Mouse (Mus musculus) neural tube, embryonic 13.5 days (tissue): ENCODE results near the gene Catsper2. TPM values are rescaled to one million over a fixed set of nuclear protein-coding genes. Genes with fewer than 3 reads are reported as not detected.
A peak's percentile ranks its signal among the peaks of the same experiment; 100 is the strongest.

Source experiments
- ATAC-seq: fragments of 200-750 bp; cut with Nextera tagmentation; 2 replicates; pipeline ENCODE4 v1.8.0; 2017; ENCODE audit warnings: low read depth, mild to moderate bottlenecking, moderate TSS enrichment, moderate library complexity
- H3K27ac ChIP-seq: fragments of 300-500 bp; sonication (generic); replicated peaks from 2 replicates; pipeline ENCODE4 v1.5.1; 2015; ENCODE audit warnings: moderate library complexity, mild to moderate bottlenecking, inconsistent platforms
- H3K27me3 ChIP-seq: fragments of 300-500 bp; sonication (generic); 2 replicates; pipeline ENCODE4 v1.6.1; 2015; ENCODE audit warnings: mild to moderate bottlenecking, inconsistent platforms
- H3K36me3 ChIP-seq: fragments of 300-500 bp; sonication (generic); 2 replicates; pipeline ENCODE4 v1.6.1; 2015; ENCODE audit warnings: mild to moderate bottlenecking, inconsistent platforms
- H3K4me1 ChIP-seq: fragments of 300-500 bp; sonication (generic); replicated peaks from 2 replicates; pipeline ENCODE4 v1.6.1; 2015; ENCODE audit warnings: inconsistent platforms
- H3K4me2 ChIP-seq: fragments of 300-500 bp; sonication (generic); 2 replicates; pipeline ENCODE4 v1.6.1; 2015; ENCODE audit warnings: inconsistent platforms, mild to moderate bottlenecking, moderate library complexity
- H3K4me3 ChIP-seq: fragments of 300-500 bp; sonication (generic); 2 replicates; pipeline ENCODE4 v1.5.1; 2015; ENCODE audit warnings: mild to moderate bottlenecking, inconsistent platforms
- H3K9ac ChIP-seq: fragments of 300-500 bp; sonication (generic); 2 replicates; pipeline ENCODE4 v1.6.1; 2015; ENCODE audit warnings: moderate library complexity, mild to moderate bottlenecking, inconsistent platforms
- H3K9me3 ChIP-seq: fragments of 300-500 bp; sonication (generic); 2 replicates; pipeline ENCODE4 v1.6.1; 2016; ENCODE audit warnings: inconsistent platforms
- WGBS: fragments of 180-500 bp; shearing (Covaris S2); methylation state at CpG from one replicate; pipeline ENCODE4 v1.1.7; 2015; 5-methylcytosine and 5-hydroxymethylcytosine counted together
- polyA plus RNA-seq: library from polyadenylated mRNA; unstranded; fragments of >200 nt; fragmentation: Nextera tagmentation; extraction: Ambion mirVana; gene quantifications from 2 replicates; pipeline ENCODE4 v1.2.1, GENCODE M21; 2015

Gene Catsper2
- polyA plus RNA-seq, 1 experiment from 2014 or later, result 4.8 TPM

- no peaks in the 10 kb centered on the region for H3K4me1 ChIP-seq
- H3K27ac ChIP-seq, result no peak overlapping the region
- no peaks in the 10 kb centered on the region for H3K36me3 ChIP-seq
- ATAC-seq, result no peak
- H3K4me3 ChIP-seq, result no peak overlapping the region
- WGBS, result 90% methylated on average over 5 of the region's 5 CpGs
- no peaks in the 10 kb centered on the region for H3K27me3 ChIP-seq
- H3K9ac ChIP-seq, result no peak overlapping the region
- H3K9me3 ChIP-seq, result no peaks in the 10 kb centered on the region
- H3K4me2 ChIP-seq, result no peak overlapping the region
Measured at GRCm38 (mm10) chr2:121370921-121371320, 42.7 kb downstream of the Catsper2 start.

- Histone ChIP-seq H3K4me2 (no peak overlapping the region), H3K4me3 (no peak overlapping the region), H3K4me1 (no peaks in the 10 kb centered on the region), H3K27me3 (no peaks in the 10 kb centered on the region), H3K9ac (no peak overlapping the region), H3K36me3 (no peaks in the 10 kb centered on the region), H3K9me3 (no peaks in the 10 kb centered on the region), H3K27ac (no peak overlapping the region)
- WGBS, result 92% methylated on average over 2 of the region's 2 CpGs
- no peak for ATAC-seq
Measured at GRCm38 (mm10) chr2:121368831-121369230, 44.8 kb downstream of the Catsper2 start.

- ATAC-seq, result no peak
- no peaks in the 10 kb centered on the region for H3K36me3 ChIP-seq
Measured at GRCm38 (mm10) chr2:121363656-121364055, 49.9 kb downstream of the Catsper2 start.

GRCm38 (mm10) chr2:121359461-121359860 is 54.1 kb downstream of the Catsper2 start:
- no peak for ATAC-seq

More at GRCm38 (mm10) chr2:121363656-121364055, 49.9 kb downstream of the Catsper2 start:
- WGBS, result 86% methylated on average over 3 of the region's 3 CpGs
- peaks cover 10% of the 10 kb centered on the region for H3K4me1 ChIP-seq
- H3K9ac ChIP-seq, result no peak overlapping the region
- H3K9me3 ChIP-seq, result no peaks in the 10 kb centered on the region
- peaks cover 25% of the 10 kb centered on the region for H3K27me3 ChIP-seq
- no peak overlapping the region for H3K4me3 ChIP-seq
- H3K27ac ChIP-seq, result no peak overlapping the region
- H3K4me2 ChIP-seq, result no peak overlapping the region

GRCm38 (mm10) chr2:121358381-121358780 is 55.2 kb downstream of the Catsper2 start:
- H3K4me3 ChIP-seq, result peak overlapping the region; percentile 44
- H3K27ac ChIP-seq, result peak overlapping the region; percentile 49
- 1% methylated on average over 16 of the region's 16 CpGs for WGBS
- ATAC-seq, result peak; percentile 70
- peaks cover 31% of the 10 kb centered on the region for H3K4me1 ChIP-seq
- H3K9ac ChIP-seq, result peak overlapping the region; percentile 72
- peak overlapping the region; percentile 53 for H3K4me2 ChIP-seq
- peaks cover 54% of the 10 kb centered on the region for H3K27me3 ChIP-seq
- H3K36me3 ChIP-seq, result no peaks in the 10 kb centered on the region
- H3K9me3 ChIP-seq, result no peaks in the 10 kb centered on the region

More at GRCm38 (mm10) chr2:121359461-121359860, 54.1 kb downstream of the Catsper2 start:
- WGBS, result 55% methylated on average over 4 of the region's 4 CpGs
- peak overlapping the region; percentile 53 for H3K4me2 ChIP-seq
- no peak overlapping the region for H3K27ac ChIP-seq
- peaks cover 54% of the 10 kb centered on the region for H3K27me3 ChIP-seq
- 0 out of 2 replicates have a peak overlapping the region, but pooled peaks have one; percentile 72 for H3K9ac ChIP-seq
- H3K36me3 ChIP-seq, result no peaks in the 10 kb centered on the region
- peak overlapping the region; percentile 44 for H3K4me3 ChIP-seq
- no peaks in the 10 kb centered on the region for H3K9me3 ChIP-seq
- peaks cover 23% of the 10 kb centered on the region for H3K4me1 ChIP-seq

- H3K4me2 ChIP-seq, result peak overlapping the region; percentile 53
- H3K27ac ChIP-seq, result 0 out of 2 replicates have a peak overlapping the region, but pooled peaks have one; percentile 49
- ATAC-seq, result no peak
- peaks cover 31% of the 10 kb centered on the region for H3K4me1 ChIP-seq
- peaks cover 54% of the 10 kb centered on the region for H3K27me3 ChIP-seq
- H3K36me3 ChIP-seq, result no peaks in the 10 kb centered on the region
- no peaks in the 10 kb centered on the region for H3K9me3 ChIP-seq
- H3K4me3 ChIP-seq, result peak overlapping the region; percentile 44
- WGBS, result 1% methylated on average over 4 of the region's 4 CpGs
- peak overlapping the region; percentile 72 for H3K9ac ChIP-seq
Measured at GRCm38 (mm10) chr2:121357961-121358360, 55.6 kb downstream of the Catsper2 start.

GRCm38 (mm10) chr2:121357494-121357893 is 56.1 kb downstream of the Catsper2 start, which contains the start of gene Ckmt1:
Gene Ckmt1 (plus strand): TSS chr2:121357714.
- Histone ChIP-seq H3K9ac (peak within 1 kb of the TSS; percentile 72), H3K27ac (peak within 1 kb of the TSS; percentile 49), H3K27me3 (peaks cover 54% of the 10 kb centered on the region), H3K4me1 (peaks cover 31% of the 10 kb centered on the region), H3K4me3 (peak within 1 kb of the TSS; percentile 44), H3K4me2 (peak within 1 kb of the TSS; percentile 53), H3K9me3 (no peaks in the 10 kb centered on the region), H3K36me3 (no peaks in the 10 kb centered on the region)
- 62% methylated on average over 5 of the region's 5 CpGs for WGBS
- no peak for ATAC-seq

- ATAC-seq, result peak; percentile 96
- Histone ChIP-seq H3K36me3 (peaks cover 4% of the 10 kb centered on the region; the same call in 1 of the 2 replicates), H3K27me3 (peaks cover 43% of the 10 kb centered on the region), H3K4me3 (peak within 1 kb of the TSS; percentile 69), H3K9me3 (no peaks in the 10 kb centered on the region), H3K27ac (peak within 1 kb of the TSS; percentile 92), H3K9ac (peak within 1 kb of the TSS; percentile 88), H3K4me1 (peaks cover 31% of the 10 kb centered on the region), H3K4me2 (peak within 1 kb of the TSS; percentile 72)
- under 1% methylated on average over 58 of the region's 58 CpGs for WGBS
Measured at GRCm38 (mm10) chr2:121354820-121355592, 58.6 kb downstream of the Catsper2 start, which contains the start of gene Ppip5k1. Gene Ppip5k1 (minus strand): TSS chr2:121355396.

- H3K4me2 ChIP-seq, result peak overlapping the region; percentile 72
- 4% methylated on average over 6 of the region's 6 CpGs for WGBS
- H3K27me3 ChIP-seq, result peaks cover 36% of the 10 kb centered on the region
- peak overlapping the region; percentile 88 for H3K9ac ChIP-seq
- peaks cover 10% of the 10 kb centered on the region for H3K36me3 ChIP-seq
- peaks cover 27% of the 10 kb centered on the region for H3K4me1 ChIP-seq
- ATAC-seq, result no peak
- H3K27ac ChIP-seq, result peak overlapping the region; percentile 92
- H3K4me3 ChIP-seq, result peak overlapping the region; percentile 69
- no peaks in the 10 kb centered on the region for H3K9me3 ChIP-seq
Measured at GRCm38 (mm10) chr2:121354378-121354777, 59.2 kb downstream of the Catsper2 start.

- Histone ChIP-seq H3K4me1 (peaks cover 15% of the 10 kb centered on the region), H3K4me3 (no peak overlapping the region), H3K36me3 (peaks cover 20% of the 10 kb centered on the region), H3K4me2 (no peak overlapping the region), H3K9ac (no peak overlapping the region), H3K27ac (no peak overlapping the region), H3K9me3 (no peaks in the 10 kb centered on the region), H3K27me3 (peaks cover 25% of the 10 kb centered on the region)
- 77% methylated on average over 8 of the region's 8 CpGs for WGBS
- no peak for ATAC-seq
Measured at GRCm38 (mm10) chr2:121353156-121353555, 60.4 kb downstream of the Catsper2 start.
